Mouse (Mus musculus) kidney, embryonic 16.5 days (tissue): ENCODE results near the gene Lrrn2. TPM values are rescaled to one million over a fixed set of nuclear protein-coding genes. Genes with fewer than 3 reads are reported as not detected.
A peak's percentile ranks its signal among the peaks of the same experiment; 100 is the strongest.

Experiments
- ATAC-seq: fragments of 200-750 bp; cut with Nextera tagmentation; 2 replicates; pipeline ENCODE4 v1.8.0; 2017; ENCODE audit warnings: moderate TSS enrichment; ENCODE audit not compliant: low FRiP score, low TSS enrichment
- H3K27ac ChIP-seq: fragments of 300-500 bp; sonication (generic); 2 replicates; pipeline ENCODE4 v1.5.1; 2014; ENCODE audit warnings: low read length
- H3K27me3 ChIP-seq: fragments of 300-500 bp; sonication (generic); 2 replicates; pipeline ENCODE4 v1.6.1; 2014; ENCODE audit warnings: low read length, control low read depth, mixed read lengths; ENCODE audit not compliant: insufficient read depth
- H3K36me3 ChIP-seq: fragments of 300-500 bp; sonication (generic); 2 replicates; pipeline ENCODE4 v1.6.1; 2014; ENCODE audit warnings: low read length, control low read depth, mixed read lengths; ENCODE audit not compliant: insufficient read depth
- H3K4me1 ChIP-seq: fragments of 300-500 bp; sonication (generic); 2 replicates; pipeline ENCODE4 v1.6.1; 2014; ENCODE audit warnings: low read length, control low read depth, mixed read lengths; ENCODE audit not compliant: insufficient read depth
- H3K4me2 ChIP-seq: fragments of 300-500 bp; sonication (generic); replicated peaks from 2 replicates; pipeline ENCODE4 v1.6.1; 2014; ENCODE audit warnings: low read depth, low read length
- H3K4me3 ChIP-seq: fragments of 300-500 bp; sonication (generic); 2 replicates; pipeline ENCODE4 v1.5.1; 2014; ENCODE audit warnings: mild to moderate bottlenecking, low read length
- H3K9ac ChIP-seq: fragments of 300-500 bp; sonication (generic); replicated peaks from 2 replicates; pipeline ENCODE4 v1.6.1; 2014; ENCODE audit warnings: low read length
- H3K9me3 ChIP-seq: fragments of 300-500 bp; sonication (generic); 2 replicates; pipeline ENCODE4 v1.6.1; 2016; ENCODE audit warnings: low read length, control low read depth
- WGBS: fragments of 180-500 bp; shearing (Covaris S2); extraction: QIAGEN DNeasy Blood & Tissue Kit; methylation state at CpG from one replicate; pipeline ENCODE4 v1.1.7; 2014; 5-methylcytosine and 5-hydroxymethylcytosine counted together
- polyA plus RNA-seq: library from polyadenylated mRNA; unstranded; fragments of >200 nt; fragmentation: Nextera tagmentation; extraction: Ambion mirVana; gene quantifications from 2 replicates; pipeline ENCODE4 v1.2.1, GENCODE M21; 2015

Gene Lrrn2
- polyA plus RNA-seq, 1 experiment from 2014 or later: 5.2 TPM

DNA sequence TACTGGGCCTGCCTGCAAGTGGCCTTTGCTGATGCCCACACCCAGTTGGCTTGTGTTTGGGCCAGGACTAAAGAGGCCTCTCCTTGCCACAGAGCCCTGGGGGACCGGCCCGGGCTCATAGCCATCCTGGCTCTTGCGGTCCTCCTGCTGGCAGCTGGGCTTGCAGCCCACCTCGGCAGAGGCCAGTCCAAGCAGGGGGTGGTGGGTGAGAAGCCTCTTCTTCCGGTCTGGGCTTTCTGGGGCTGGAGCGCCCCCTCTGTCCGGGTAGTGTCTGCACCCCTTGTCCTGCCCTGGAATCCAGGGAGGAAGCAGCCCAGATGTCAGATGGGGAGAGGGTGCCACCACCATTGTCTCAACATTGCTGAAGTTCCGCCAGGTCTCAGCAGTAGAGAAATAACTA lies 58.9 kb downstream of the Lrrn2 start:
- Histone ChIP-seq H3K36me3 (no peaks in the 10 kb centered on the region), H3K4me3 (no peak overlapping the region), H3K9ac (no peak overlapping the region), H3K27ac (no peak overlapping the region), H3K27me3 (no peaks in the 10 kb centered on the region), H3K9me3 (no peaks in the 10 kb centered on the region), H3K4me1 (no peaks in the 10 kb centered on the region), H3K4me2 (no peak overlapping the region)
- no peak for ATAC-seq
- WGBS: 86% methylated on average over 8 of the region's 8 CpGs

DNA sequence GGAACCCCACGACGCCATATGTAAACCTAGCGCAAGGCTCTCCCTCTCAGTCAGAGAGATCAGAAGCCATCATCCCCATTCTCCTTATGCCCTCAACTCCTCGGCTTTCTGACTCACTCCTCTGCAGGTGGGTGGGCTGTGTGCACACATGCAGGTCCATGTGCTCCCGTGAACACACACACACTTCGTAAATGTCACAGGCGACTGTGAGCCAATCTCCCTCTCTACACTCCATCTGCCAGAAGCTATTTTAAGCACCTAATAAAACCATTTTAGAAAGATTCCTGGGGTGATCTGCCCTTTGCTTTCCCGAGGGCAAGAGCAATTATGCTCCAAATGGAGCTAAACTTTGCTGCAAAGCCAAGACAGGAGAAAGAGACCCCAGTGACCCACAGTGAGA lies 65.8 kb downstream of the Lrrn2 start:
- H3K36me3 ChIP-seq: no peaks in the 10 kb centered on the region
- no peaks in the 10 kb centered on the region for H3K4me1 ChIP-seq
- H3K27ac ChIP-seq: no peak overlapping the region
- no peak overlapping the region for H3K9ac ChIP-seq
- no peak for ATAC-seq
- H3K4me2 ChIP-seq: no peak overlapping the region
- no peaks in the 10 kb centered on the region for H3K9me3 ChIP-seq
- H3K27me3 ChIP-seq: no peaks in the 10 kb centered on the region
- no peak overlapping the region for H3K4me3 ChIP-seq
- WGBS: 30% methylated on average over 8 of the region's 8 CpGs

DNA sequence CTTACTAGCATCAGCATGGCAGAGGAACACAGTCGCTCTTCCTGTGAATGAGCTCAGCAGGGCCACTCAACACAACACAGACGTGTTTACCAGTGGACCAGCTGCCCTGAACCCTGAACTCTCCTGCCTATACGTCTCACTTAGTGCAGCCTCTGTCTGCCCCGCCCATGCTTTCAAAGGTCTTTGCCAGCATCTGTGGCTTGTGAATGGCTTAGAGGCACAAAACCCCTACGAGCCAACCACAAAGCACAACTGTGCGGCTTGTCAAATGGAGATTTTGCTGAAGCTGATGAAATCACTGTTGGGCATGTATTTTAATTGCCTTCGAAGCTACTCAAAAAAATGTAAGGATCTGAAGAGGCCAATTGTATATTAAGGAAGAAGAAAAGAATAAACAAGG lies 67.7 kb downstream of the Lrrn2 start:
- H3K36me3 ChIP-seq: no peaks in the 10 kb centered on the region
- no peak for ATAC-seq
- H3K9me3 ChIP-seq: no peaks in the 10 kb centered on the region
- H3K4me3 ChIP-seq: no peak overlapping the region
- WGBS: 65% methylated on average over 7 of the region's 7 CpGs
- H3K27me3 ChIP-seq: no peaks in the 10 kb centered on the region
- peaks cover 5% of the 10 kb centered on the region for H3K4me1 ChIP-seq
- H3K27ac ChIP-seq: no peak overlapping the region
- no peak overlapping the region for H3K4me2 ChIP-seq
- H3K9ac ChIP-seq: no peak overlapping the region

DNA sequence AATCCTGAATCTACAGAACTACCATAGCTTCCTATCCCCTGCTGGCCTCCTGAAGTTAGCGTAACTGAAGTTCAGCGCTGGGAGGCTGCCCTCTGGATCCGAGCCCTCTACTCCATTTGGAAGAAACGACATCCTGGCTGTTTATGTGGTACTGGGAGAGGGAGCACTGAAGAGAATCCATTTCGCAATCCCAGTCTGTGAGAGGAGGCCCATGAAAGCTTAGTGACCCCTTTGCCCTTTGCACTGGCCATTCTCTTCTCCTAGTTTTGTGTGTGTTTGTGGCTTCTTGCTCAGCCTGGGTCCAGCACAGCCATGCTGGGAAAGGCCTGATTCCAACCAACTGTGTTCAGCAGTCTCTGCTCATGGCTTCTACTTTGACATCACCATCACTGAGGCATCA lies 76.7 kb downstream of the Lrrn2 start:
- H3K9ac ChIP-seq: no peak overlapping the region
- no peaks in the 10 kb centered on the region for H3K9me3 ChIP-seq
- no peak overlapping the region for H3K27ac ChIP-seq
- H3K4me2 ChIP-seq: no peak overlapping the region
- peaks cover 4% of the 10 kb centered on the region for H3K4me1 ChIP-seq
- no peaks in the 10 kb centered on the region for H3K27me3 ChIP-seq
- ATAC-seq: no peak
- no peaks in the 10 kb centered on the region for H3K36me3 ChIP-seq
- WGBS: 81% methylated on average over 5 of the region's 5 CpGs
- H3K4me3 ChIP-seq: no peak overlapping the region

DNA sequence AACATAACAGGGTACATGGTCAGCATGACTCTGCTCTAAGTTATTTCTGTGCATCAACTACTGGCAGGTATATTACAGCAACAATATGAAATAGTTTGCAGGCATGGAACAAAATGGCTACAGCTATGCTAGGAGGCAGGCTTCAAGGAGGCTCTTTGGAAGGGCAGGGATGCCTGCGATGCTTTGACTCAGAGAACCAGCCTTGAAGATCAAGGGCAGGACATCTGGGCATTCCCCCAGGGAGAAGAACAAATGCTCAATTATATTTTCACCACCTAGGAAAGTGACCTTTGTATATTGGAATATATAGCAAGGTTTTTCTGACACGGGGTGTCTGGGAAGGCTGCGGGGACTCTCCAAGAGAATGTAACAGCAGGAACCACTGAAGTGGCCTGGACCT lies 81.7 kb downstream of the Lrrn2 start:
- H3K4me2 ChIP-seq: no peak overlapping the region
- ATAC-seq: no peak
- H3K27me3 ChIP-seq: no peaks in the 10 kb centered on the region
- no peaks in the 10 kb centered on the region for H3K4me1 ChIP-seq
- WGBS: 91% methylated on average over 3 of the region's 3 CpGs
- H3K9ac ChIP-seq: no peak overlapping the region
- no peaks in the 10 kb centered on the region for H3K9me3 ChIP-seq
- H3K4me3 ChIP-seq: no peak overlapping the region
- H3K36me3 ChIP-seq: no peaks in the 10 kb centered on the region
- H3K27ac ChIP-seq: no peak overlapping the region

DNA sequence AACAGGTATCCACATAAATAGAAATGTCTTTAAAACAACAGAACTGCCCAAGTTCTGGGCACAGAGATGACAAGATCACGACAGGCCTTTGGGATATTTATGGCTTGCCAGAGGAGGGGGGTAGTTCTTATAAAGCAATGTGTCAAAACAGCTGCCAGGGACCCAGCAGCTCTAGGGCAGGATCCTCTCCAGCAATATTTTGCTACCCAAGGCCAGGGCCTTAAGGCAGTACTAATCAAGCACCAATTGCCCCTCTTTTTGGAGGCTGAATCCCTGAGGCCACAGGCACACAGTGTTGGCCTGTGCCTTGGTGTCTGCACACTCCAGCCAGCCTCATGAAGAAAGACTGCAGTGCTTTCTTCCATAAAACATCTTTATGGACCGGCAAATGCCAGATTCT lies 84.0 kb downstream of the Lrrn2 start:
- H3K4me3 ChIP-seq: no peak overlapping the region
- no peak overlapping the region for H3K9ac ChIP-seq
- H3K27ac ChIP-seq: no peak overlapping the region
- H3K9me3 ChIP-seq: no peaks in the 10 kb centered on the region
- H3K4me1 ChIP-seq: no peaks in the 10 kb centered on the region
- WGBS: 79% methylated on average over 2 of the region's 2 CpGs
- no peaks in the 10 kb centered on the region for H3K27me3 ChIP-seq
- H3K36me3 ChIP-seq: no peaks in the 10 kb centered on the region
- H3K4me2 ChIP-seq: no peak overlapping the region
- ATAC-seq: no peak

DNA sequence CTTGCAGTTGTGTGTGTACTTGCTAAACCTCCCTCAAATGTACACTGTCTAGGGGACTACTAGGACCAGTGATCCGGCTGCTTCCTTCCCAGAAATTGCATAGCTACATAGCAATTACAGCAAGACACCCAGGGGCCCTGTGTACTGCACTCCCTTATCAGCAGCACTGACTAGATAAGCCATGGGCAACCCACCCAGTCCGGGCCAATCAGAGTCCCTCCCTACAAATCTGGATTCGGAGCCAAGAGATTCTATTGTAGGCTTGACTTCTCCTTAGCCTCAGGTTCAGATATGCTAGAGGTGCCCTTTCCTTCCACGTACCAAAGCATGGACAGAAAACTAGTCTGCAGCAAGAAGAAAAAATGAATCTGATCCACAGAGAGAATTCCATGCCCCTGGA lies 84.6 kb downstream of the Lrrn2 start:
- Histone ChIP-seq H3K4me1 (no peaks in the 10 kb centered on the region), H3K27me3 (no peaks in the 10 kb centered on the region), H3K36me3 (no peaks in the 10 kb centered on the region), H3K9ac (no peak overlapping the region), H3K4me2 (no peak overlapping the region), H3K27ac (no peak overlapping the region), H3K9me3 (no peaks in the 10 kb centered on the region), H3K4me3 (no peak overlapping the region)
- 77% methylated on average over 4 of the region's 4 CpGs for WGBS
- no peak for ATAC-seq

DNA sequence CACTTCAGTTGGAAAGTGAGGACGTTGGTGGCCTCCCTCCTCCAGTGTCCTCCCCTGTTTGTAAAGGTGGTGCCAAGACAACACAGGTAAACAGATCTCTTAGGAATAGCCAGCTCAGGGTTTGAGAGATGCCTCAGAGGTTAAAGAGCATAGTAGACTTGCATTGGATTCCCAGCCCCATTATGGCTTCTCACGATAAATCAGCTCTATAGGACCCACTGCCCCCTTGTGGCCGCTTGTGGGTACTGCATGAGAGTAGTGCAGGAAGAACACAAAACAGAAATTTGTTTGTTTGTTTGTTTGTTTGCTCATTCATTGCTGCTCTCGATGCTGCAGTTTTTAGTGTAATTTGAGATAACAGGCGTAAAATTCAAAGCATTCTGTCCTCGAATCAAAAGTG lies 88.6 kb downstream of the Lrrn2 start:
- 37% methylated on average over 6 of the region's 6 CpGs for WGBS
- H3K36me3 ChIP-seq: no peaks in the 10 kb centered on the region
- no peak overlapping the region for H3K9ac ChIP-seq
- H3K27ac ChIP-seq: no peak overlapping the region
- 0 out of 2 replicates have a peak, but pooled peaks cover 3% of the 10 kb centered on the region for H3K9me3 ChIP-seq
- no peak overlapping the region for H3K4me3 ChIP-seq
- ATAC-seq: no peak
- H3K27me3 ChIP-seq: no peaks in the 10 kb centered on the region
- no peaks in the 10 kb centered on the region for H3K4me1 ChIP-seq
- H3K4me2 ChIP-seq: no peak overlapping the region

DNA sequence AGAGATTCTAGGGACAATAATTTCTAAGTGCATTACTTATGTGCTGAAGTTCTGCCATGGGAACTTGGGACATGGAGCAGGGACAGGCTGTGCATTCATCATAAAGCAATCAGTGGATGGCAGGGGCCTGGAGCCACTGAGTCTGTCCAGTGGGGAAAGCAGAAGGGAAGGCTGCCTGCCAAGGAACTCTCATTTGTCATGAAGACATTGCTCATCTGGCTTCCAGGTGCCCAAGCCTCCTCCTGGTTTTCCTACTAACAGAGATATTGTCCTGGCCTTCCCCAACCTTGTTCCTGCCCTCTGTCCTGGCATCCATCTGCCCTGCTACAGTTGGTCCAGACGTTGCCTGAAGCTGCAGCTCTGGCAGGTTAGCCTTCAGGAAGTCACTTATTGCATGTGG lies 97.3 kb downstream of the Lrrn2 start:
- Histone ChIP-seq H3K27me3 (no peaks in the 10 kb centered on the region), H3K27ac (no peak overlapping the region), H3K4me3 (no peak overlapping the region), H3K4me1 (no peaks in the 10 kb centered on the region), H3K4me2 (no peak overlapping the region), H3K9ac (no peak overlapping the region), H3K36me3 (peaks cover 4% of the 10 kb centered on the region; the same call in 1 of the 2 replicates), H3K9me3 (no peaks in the 10 kb centered on the region)
- ATAC-seq: no peak
- 67% methylated on average over 1 of the region's 1 CpGs for WGBS

DNA sequence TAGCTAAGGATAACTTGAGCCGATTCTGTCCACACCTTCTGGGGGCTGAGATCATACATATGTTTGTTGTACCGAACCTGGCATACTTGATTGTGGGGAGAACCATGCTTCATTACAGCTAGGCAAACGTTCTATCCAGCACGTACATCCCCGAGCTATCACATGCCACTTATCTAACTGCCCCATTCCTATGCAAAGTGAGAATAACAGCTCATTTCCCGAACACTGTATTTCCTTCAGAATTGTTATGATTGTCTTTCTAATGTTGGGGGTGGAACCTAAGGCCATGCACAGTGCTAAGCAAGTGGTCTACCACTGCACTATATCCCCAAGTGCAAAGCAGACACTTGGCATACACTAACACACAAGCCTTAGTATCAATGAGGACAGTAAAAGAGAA lies 101.2 kb downstream of the Lrrn2 start:
- no peak overlapping the region for H3K9ac ChIP-seq
- H3K4me3 ChIP-seq: no peak overlapping the region
- H3K4me2 ChIP-seq: no peak overlapping the region
- peaks cover 22% of the 10 kb centered on the region for H3K36me3 ChIP-seq
- H3K27ac ChIP-seq: no peak overlapping the region
- no peaks in the 10 kb centered on the region for H3K4me1 ChIP-seq
- no peak for ATAC-seq
- H3K27me3 ChIP-seq: no peaks in the 10 kb centered on the region
- no peaks in the 10 kb centered on the region for H3K9me3 ChIP-seq
- WGBS: 90% methylated on average over 6 of the region's 6 CpGs

DNA sequence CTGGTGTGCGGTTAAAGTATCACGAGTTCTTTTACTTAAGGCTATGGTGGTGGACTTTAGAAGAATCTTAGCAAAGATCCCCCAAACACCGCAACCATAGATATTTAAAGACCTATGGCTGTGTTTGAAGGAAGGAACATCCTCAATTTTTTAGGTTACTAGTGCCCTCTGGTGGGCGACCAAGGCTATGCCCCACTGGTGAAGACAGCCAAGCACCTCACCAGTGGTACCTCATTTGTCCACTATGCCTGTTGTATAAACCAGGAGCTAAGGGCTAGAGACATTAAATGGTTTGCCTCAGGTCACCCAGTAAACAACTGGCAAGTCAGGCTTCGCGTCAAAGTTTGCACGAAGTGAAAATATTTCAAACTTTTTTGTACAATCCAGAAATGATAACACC lies 102.7 kb downstream of the Lrrn2 start:
- no peak overlapping the region for H3K27ac ChIP-seq

More for the DNA sequence above, 102.7 kb downstream of the Lrrn2 start:
- H3K36me3 ChIP-seq: peaks cover 22% of the 10 kb centered on the region
- no peak overlapping the region for H3K4me2 ChIP-seq
- no peaks in the 10 kb centered on the region for H3K9me3 ChIP-seq
- H3K4me1 ChIP-seq: no peaks in the 10 kb centered on the region
- peak; percentile 54; the same call in 1 of the 2 replicates for ATAC-seq
- H3K27me3 ChIP-seq: no peaks in the 10 kb centered on the region
- WGBS: 62% methylated on average over 7 of the region's 7 CpGs
- no peak overlapping the region for H3K9ac ChIP-seq
- no peak overlapping the region for H3K4me3 ChIP-seq
